In the genomic region with DNA sequence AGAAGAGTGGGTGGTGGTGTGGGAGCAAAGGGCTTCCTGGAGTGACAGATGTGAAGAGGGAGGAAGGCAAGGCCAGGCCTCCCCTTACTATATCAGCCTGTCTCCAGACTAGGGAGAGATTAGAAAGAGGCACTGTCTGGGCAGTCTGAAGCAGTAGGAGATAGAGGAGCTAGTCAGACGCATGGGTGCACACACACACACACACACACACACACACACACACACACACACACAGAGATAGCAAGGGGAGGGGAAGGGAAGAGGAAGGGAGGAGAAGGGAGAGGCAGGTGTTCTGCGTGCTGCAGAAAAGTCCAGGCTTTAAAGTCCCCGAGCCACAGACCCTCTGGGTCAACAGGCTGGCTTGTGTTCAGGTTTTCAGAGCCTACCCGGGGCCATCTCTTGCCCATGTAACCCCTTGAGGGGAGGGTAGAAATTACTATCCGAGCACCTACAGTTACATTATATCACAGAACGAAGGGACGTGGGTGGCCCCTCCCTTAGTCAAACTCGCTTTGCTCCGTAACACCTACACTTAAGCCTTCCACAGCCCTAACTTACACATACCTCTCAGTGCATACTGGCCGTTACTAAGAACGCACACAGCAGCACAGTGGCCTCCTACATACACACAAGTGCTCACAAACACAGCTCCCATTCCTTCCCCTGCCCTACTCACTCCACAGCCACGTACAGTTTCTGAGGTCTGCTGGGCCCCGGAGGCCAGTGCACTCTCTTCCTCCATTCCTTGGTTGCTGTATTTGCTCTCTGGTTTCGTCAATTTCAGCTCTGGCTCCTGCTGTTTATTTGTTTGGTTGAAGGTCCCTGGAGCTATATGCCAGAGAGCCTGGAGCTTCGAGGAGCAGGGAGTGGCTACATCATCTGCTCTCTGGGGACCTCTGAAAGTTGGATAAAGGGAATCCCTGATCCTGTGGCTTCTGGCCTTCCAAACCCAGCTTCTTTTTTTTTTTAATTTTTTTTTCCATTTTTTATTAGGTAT, we compare ENCODE assay signal across 10 mouse cellular contexts. TPM values are rescaled to one million over a fixed set of nuclear protein-coding genes. Genes with fewer than 3 reads are reported as not detected.
DNase-seq lines count a peak whose midpoint lies in the region; ATAC-seq lines count a peak whose summit lies in the region.
"Had no signal": no experiment of that assay in that cellular context is flagged by ENCODE, and none has a peak within 500 bp of the region (broad histone marks: within the 10 kb centered on the region; RNA-seq: fewer than 3 reads in every experiment).

No protein-coding gene starts in this region.

- H3K4me2 ChIP-seq in heart, embryonic 11.5 days, result peak overlapping the region; percentile 45
- no peak overlapping the region for H3K4me2 ChIP-seq in embryonic facial prominence, embryonic 14.5 days (ENCODE audit: low read depth, low read length)
- peak overlapping the region; percentile 67 for H3K4me2 ChIP-seq in liver, embryonic 13.5 days
- H3K4me2 ChIP-seq: hindbrain, embryonic 12.5 days had no signal

- H3K36me3 ChIP-seq in heart, embryonic 11.5 days (ENCODE audit: control insufficient read depth, insufficient read depth, low read length), result no peaks in the 10 kb centered on the region
- no peaks in the 10 kb centered on the region for H3K36me3 ChIP-seq in embryonic facial prominence, embryonic 14.5 days (ENCODE audit: control insufficient read depth, insufficient read depth, low read length)
- peaks cover 33% of the 10 kb centered on the region for H3K36me3 ChIP-seq in liver, embryonic 13.5 days
- H3K36me3 ChIP-seq: hindbrain, embryonic 12.5 days had no signal

- H3K9ac ChIP-seq in heart, embryonic 11.5 days (ENCODE audit: low read depth, low read length), result peak overlapping the region; percentile 39; the same call in 1 of the 2 replicates
- H3K9ac ChIP-seq in embryonic facial prominence, embryonic 14.5 days (ENCODE audit: low read depth, low read length), result no peak overlapping the region
- peak overlapping the region; percentile 66 for H3K9ac ChIP-seq in liver, embryonic 13.5 days
- H3K9ac ChIP-seq: hindbrain, embryonic 12.5 days had no signal

- DNase-seq in heart, postnatal 36 days, result no peak
- no peak for DNase-seq in embryonic facial prominence, embryonic 14.5 days (ENCODE audit: low spot score)
- peak; percentile 70 for DNase-seq in liver, embryonic 13.5 days
- no peak for DNase-seq in urinary bladder, postnatal 25 days (ENCODE audit: low spot score)
- no peak for DNase-seq in left cerebral cortex, postnatal 25 days (ENCODE audit: low spot score in 2 of 2)
- no peak for DNase-seq in urinary bladder, adult 2 months (ENCODE audit: low spot score)
- DNase-seq: embryo, embryonic 11 days had no signal

- no peak overlapping the region for H3K4me3 ChIP-seq in heart, embryonic 11.5 days (ENCODE audit: low read depth, low read length)
- no peak overlapping the region for H3K4me3 ChIP-seq in embryonic facial prominence, embryonic 14.5 days (ENCODE audit: low read depth, low read length)
- H3K4me3 ChIP-seq in liver, embryonic 13.5 days (replicated peaks), result peak overlapping the region; percentile 25
- H3K4me3 ChIP-seq: hindbrain, embryonic 12.5 days had no signal

- WGBS in heart, embryonic 11.5 days (ENCODE audit: insufficient replicate concordance), result 37% methylated on average over 15 of the region's 15 CpGs
- 51% methylated on average over 15 of the region's 15 CpGs for WGBS in embryonic facial prominence, embryonic 14.5 days
- 30% methylated on average over 15 of the region's 15 CpGs for WGBS in liver, embryonic 13.5 days (ENCODE audit: insufficient replicate concordance)

- intact Hi-C loops in heart, postnatal 36 days (cut with DNase I), result no loop called here
- intact Hi-C loops in left cerebral cortex, postnatal 25 days (cut with DNase I), result no loop called here

- no peaks in the 10 kb centered on the region for H3K27me3 ChIP-seq in heart, embryonic 11.5 days (ENCODE audit: control insufficient read depth, insufficient read depth, low read length)
- no peaks in the 10 kb centered on the region for H3K27me3 ChIP-seq in embryonic facial prominence, embryonic 14.5 days (replicated peaks; ENCODE audit: control insufficient read depth, insufficient read depth, low read length)
- H3K27me3 ChIP-seq in liver, embryonic 13.5 days, result no peaks in the 10 kb centered on the region
- H3K27me3 ChIP-seq: hindbrain, embryonic 12.5 days had no signal

- no peaks in the 10 kb centered on the region for H3K9me3 ChIP-seq in heart, embryonic 11.5 days (replicated peaks; ENCODE audit: control insufficient read depth, low read length)
- H3K9me3 ChIP-seq in embryonic facial prominence, embryonic 14.5 days (ENCODE audit: control insufficient read depth, low read length), result no peaks in the 10 kb centered on the region
- H3K9me3 ChIP-seq in liver, embryonic 13.5 days (replicated peaks), result no peaks in the 10 kb centered on the region
- H3K9me3 ChIP-seq: hindbrain, embryonic 12.5 days had no signal

- H3K27ac ChIP-seq in heart, embryonic 11.5 days (ENCODE audit: low read depth, low read length), result peak overlapping the region; percentile 59
- H3K27ac ChIP-seq in embryonic facial prominence, embryonic 14.5 days (replicated peaks; ENCODE audit: low read depth, low read length), result peak overlapping the region; percentile 39; the same call in 1 of the 2 replicates
- peak overlapping the region; percentile 89 for H3K27ac ChIP-seq in liver, embryonic 13.5 days
- H3K27ac ChIP-seq: hindbrain, embryonic 12.5 days had no signal

- peaks cover 44% of the 10 kb centered on the region for H3K4me1 ChIP-seq in heart, embryonic 11.5 days (ENCODE audit: control insufficient read depth, insufficient read depth, low read length)
- peaks cover 37% of the 10 kb centered on the region for H3K4me1 ChIP-seq in embryonic facial prominence, embryonic 14.5 days (ENCODE audit: control insufficient read depth, insufficient read depth, low read length)
- peaks cover 92% of the 10 kb centered on the region for H3K4me1 ChIP-seq in liver, embryonic 13.5 days (replicated peaks)

- ATAC-seq in heart, embryonic 11.5 days (replicated peaks; ENCODE audit: insufficient number of reproducible peaks, low FRiP score, low TSS enrichment), result peak; percentile 70
- ATAC-seq in CD4-positive, CD25-positive, alpha-beta regulatory T cell, adult 4 months, result peak; percentile 76
- ATAC-seq in embryonic facial prominence, embryonic 14.5 days (ENCODE audit: low read depth), result peak; percentile 6
- ATAC-seq in liver, embryonic 13.5 days (ENCODE audit: low read depth), result peak; percentile 96

RNA-seq across cellular contexts. Expression of gene St3gal4, which starts 12.9 kb away (rescaled TPM):
- polyA plus RNA-seq in heart, embryonic 11.5 days (2014; fragmentation: Nextera tagmentation; extraction: Ambion mirVana), result 19.8 and 20.5 TPM in 2 replicates
- 10 to 100 TPM; 26.8 to 39.1 TPM for total RNA-seq in heart, postnatal 36 days (2021)
- polyA plus RNA-seq in CD4-positive, CD25-positive, alpha-beta regulatory T cell, adult 4 months (2017; shearing (Covaris generic)), result 10 to 100 TPM; 16.8 to 22.5 TPM
- 31.0 and 35.2 TPM in 2 replicates for polyA plus RNA-seq in embryonic facial prominence, embryonic 14.5 days (2014; fragmentation: Nextera tagmentation; extraction: Ambion mirVana)
- polyA plus RNA-seq in liver, embryonic 13.5 days (2015; fragmentation: Nextera tagmentation; extraction: Ambion mirVana), result 24.1 and 26.1 TPM in 2 replicates
- total RNA-seq in left cerebral cortex, postnatal 25 days (2021), result 10 to 100 TPM; 22.7 to 31.3 TPM
- 5.1 and 11.2 TPM in 2 replicates for polyA plus RNA-seq in urinary bladder, adult 2 months (2012; rRNA removed)

Comparison
In these comparisons a context has a peak if more than half of its experiments do, and no peak if none do; other contexts are left out.
1. ATAC-seq: peak in every context shown above with its lines; median percentile 96 in liver, embryonic 13.5 days; 76 in CD4-positive, CD25-positive, alpha-beta regulatory T cell, adult 4 months; 70 in heart, embryonic 11.5 days; 6 in embryonic facial prominence, embryonic 14.5 days.
2. H3K27ac ChIP-seq: peak in every context shown above with its lines; median percentile 89 in liver, embryonic 13.5 days; 59 in heart, embryonic 11.5 days; 39 in embryonic facial prominence, embryonic 14.5 days.